Mouse (Mus musculus) frontal cortex, postnatal 14 days (tissue): ENCODE data around the gene Dock1.

Experiments used
- DNase-seq, 2 experiments: peaks; one replicate each; pipeline ENCODE4 v3.0.0; 2022; ENCODE audit warnings: low spot score in 2 of 2

The Dock1 gene

GRCm38 (mm10) chr7:134670312-134671002 is at the start of gene Dock1:
Dock1 (plus strand) TSS chr7:134670654.
- peak in 1 of 2 experiments; percentile 28 for DNase-seq

GRCm38 (mm10) chr7:134627906-134628305 is 42.5 kb upstream of the Dock1 start:
- no peak for DNase-seq

DNA sequence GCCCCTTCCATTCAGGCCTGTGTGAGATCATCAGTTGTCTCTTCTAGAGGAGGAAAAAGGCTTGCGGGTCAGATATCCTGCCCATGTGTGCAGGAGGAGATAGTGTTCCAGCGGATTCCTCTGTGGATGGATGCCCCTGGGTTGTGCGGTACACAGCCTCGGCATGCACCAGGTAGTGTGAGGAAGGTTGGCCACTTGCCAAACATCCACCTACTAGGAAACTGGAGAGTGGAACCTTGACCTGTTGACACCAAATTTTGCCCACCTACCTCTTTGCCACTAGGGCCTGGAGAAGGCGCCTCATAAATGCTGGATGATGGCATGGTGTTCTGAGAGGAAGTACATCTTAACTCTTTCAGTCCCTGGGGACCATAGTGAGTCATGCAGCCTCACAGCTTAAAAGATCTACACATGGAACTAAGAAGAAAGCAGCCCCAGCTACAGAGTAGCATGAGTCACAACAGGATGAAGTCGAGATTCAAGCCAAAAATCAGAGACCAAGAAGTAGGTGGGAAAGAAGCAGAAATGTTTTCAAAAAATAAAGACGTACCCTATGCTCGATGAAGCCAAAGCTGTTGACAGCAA is 20.1 kb upstream of the Dock1 start:
- no peak for DNase-seq

GRCm38 (mm10) chr7:134651071-134651470 is 19.4 kb upstream of the Dock1 start:
- DNase-seq: no peak

GRCm38 (mm10) chr7:134663241-134663640 is 7.2 kb upstream of the Dock1 start:
- DNase-seq: no peak

GRCm38 (mm10) chr7:134665642-134666282 is 4.7 kb upstream of the Dock1 start:
- DNase-seq: no peak

DNA sequence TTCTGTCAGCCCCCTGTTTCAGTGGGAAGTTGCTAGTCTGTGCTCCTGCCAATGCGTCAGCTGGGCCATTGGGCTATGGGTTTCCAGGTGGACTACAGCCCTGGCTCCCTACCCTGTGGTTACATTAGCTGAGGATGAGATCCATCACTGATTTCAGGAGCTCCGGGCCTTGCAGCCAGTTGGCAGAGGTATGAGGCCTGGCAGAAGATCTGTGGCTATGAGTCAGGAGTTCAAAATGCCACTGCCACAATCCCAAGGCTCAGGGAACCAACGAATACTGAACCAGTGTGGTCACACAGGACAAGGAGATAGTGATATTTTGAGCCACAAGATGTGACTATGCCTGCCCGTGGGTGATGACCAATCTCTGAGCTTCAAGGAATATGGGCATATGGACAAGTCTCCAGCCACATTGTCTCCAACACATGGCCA is 3.2 kb upstream of the Dock1 start:
- no peak for DNase-seq

DNA sequence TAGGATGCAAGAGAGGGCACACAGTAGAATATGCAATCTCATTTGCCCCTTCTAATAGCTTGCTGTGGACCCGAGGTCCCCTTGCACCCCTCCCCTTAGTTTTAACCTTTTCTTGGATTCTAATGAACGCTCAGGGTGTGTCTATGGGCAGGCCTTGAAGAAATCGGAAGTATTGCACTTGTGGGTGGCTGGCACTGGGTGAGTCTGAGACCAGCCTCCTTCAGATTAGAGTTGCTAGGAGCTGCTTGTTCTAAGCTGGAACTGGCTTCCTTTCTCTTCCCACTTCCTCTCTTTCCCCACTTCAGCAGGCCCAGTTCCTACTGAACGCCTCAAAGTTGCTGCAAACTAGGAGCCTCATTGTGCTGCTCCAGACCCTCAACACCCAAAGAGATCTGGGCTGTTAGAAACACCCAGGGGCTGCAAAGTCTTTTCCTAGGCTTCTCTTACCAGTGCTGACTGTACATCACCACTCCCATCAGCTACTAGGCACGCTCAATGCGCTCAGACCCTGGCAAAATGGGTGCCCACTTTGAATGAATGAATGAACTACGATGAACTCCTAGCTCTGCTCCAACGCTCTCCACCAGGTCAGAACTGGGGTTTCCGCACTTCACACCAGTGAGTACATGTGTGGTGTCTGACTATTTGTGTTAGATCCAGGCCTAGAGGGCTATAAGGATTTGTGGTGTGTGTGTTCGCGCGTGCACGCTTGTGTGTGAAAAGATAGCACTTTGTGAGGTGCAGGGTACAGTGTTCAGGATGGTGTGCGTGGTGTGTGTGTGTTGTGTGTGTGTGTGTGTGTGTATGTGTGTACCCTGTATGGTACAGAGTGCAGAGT is 761 bp upstream of the Dock1 start:
- DNase-seq: no peak

- no peak for DNase-seq
Observed at GRCm38 (mm10) chr7:134671003-134671461, 578 bp downstream of the Dock1 start.

DNA sequence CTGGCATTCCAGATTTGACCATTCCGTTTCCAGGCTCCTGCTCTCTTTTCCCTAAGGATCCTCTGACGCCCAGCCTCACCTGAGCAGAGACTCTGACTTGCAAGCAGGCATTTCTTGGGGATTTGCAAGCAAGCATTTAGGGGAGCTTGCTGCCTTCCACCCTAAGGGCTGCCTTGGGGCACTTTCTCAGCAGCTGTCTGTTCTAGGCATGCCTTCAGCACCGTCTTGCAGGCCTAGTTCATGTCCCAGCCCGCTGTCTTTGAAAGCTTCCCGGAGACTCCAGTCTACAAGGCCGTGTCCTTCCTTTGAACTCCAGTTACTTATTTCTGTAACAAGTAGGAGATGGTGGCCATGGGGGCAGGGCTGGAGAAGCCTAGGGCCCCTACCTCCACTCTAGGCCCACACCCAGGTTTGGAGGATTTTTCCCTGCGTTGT is 1.0 kb downstream of the Dock1 start:
- no peak for DNase-seq

DNA sequence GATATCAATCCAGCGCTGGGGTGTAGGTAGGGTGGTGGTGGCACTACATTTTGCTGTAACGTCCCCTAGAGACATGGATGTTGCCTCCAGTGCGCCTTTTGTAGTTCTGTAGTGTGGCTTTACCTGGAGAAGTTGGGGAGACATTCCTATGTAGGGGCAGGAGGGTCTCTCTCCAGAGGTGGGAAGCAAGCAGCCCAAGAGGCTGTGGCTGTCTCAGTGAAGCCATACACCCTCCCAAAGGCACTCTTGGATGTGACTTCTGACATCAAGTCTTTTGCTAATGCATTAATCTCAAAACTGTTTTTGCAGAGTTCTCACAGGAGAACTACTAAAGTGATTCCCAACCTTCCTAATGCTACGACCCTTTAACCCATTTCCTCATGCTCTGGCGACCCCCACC is 2.7 kb downstream of the Dock1 start:
- DNase-seq: no peak

GRCm38 (mm10) chr7:134673952-134674351 is 3.5 kb downstream of the Dock1 start:
- DNase-seq: no peak

- no peak for DNase-seq
Observed at GRCm38 (mm10) chr7:134677852-134678251, 7.4 kb downstream of the Dock1 start.

DNA sequence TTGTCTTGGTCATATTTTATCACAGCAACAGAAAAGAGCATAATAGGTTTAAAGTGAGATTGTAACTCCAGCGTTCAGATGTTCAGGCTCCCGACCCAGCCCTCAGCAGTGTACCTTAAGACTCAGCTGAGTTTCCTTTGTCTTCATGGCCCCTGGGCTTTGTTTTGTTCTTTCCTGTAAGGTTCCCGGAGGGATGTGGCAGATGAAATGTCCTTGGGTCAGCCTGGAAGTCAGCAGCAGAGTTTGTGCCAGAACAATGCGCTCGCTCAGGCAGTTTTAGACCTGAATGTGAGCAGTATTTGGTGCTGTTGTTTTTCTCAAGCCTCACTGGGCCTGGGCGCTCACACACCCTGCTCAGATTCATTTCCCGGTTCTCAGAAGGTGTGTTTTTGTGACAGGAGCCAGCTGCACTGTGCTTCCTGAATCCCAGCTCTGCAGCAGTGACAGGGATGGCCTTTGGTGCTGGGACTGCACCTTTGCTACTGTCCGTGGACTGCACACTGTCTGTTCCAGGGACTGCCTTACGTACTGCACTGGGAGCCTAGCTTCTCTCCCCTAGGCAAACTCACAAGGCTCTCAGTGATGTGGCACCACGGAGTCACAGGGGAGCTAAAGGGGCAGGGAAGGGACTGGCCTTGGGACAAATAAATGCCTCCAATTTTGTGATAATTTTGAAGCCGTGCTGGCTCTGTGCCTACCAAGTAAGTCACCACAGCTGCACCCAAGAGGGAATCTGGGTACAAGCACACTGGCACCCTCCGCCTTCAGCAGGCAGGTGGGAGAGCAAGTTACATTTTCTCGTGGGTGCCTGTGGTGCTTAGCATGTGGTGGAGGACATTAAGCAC is 9.1 kb downstream of the Dock1 start:
- no peak for DNase-seq

- DNase-seq: no peak
Observed at GRCm38 (mm10) chr7:134680161-134680560, 9.7 kb downstream of the Dock1 start.

GRCm38 (mm10) chr7:134681729-134682527 is 11.5 kb downstream of the Dock1 start:
- no peak for DNase-seq

- DNase-seq: no peak
Observed at GRCm38 (mm10) chr7:134688332-134688731, 17.9 kb downstream of the Dock1 start.

GRCm38 (mm10) chr7:134690118-134690517 is 19.7 kb downstream of the Dock1 start:
- no peak for DNase-seq

GRCm38 (mm10) chr7:134690806-134691205 is 20.4 kb downstream of the Dock1 start:
- DNase-seq: no peak

DNA sequence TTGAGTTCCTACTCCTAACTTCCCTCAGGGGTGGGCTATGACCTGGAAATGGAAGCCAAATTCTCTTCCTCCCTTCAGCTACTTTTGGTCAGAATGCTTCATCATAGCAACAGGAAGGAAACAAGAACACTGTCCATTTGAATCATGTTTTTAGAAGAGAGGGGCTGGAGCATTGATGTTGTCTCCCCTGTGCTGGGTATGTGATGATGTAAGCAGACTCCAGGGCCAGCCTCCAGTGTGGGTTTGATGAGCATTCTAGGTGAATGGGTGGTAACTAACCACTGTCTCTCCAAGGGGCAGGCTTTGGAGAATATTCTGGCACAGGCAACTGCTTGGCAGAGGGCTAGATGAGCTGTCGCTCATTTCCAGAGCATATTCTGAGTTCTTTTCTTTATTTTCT is 22.9 kb downstream of the Dock1 start:
- DNase-seq: no peak
